Mouse (Mus musculus): Measurements from ENCODE around the gene Gm10318.
A peak's percentile ranks its signal among the peaks of the same experiment; 100 is the strongest.

Gm10318 gene

DNA sequence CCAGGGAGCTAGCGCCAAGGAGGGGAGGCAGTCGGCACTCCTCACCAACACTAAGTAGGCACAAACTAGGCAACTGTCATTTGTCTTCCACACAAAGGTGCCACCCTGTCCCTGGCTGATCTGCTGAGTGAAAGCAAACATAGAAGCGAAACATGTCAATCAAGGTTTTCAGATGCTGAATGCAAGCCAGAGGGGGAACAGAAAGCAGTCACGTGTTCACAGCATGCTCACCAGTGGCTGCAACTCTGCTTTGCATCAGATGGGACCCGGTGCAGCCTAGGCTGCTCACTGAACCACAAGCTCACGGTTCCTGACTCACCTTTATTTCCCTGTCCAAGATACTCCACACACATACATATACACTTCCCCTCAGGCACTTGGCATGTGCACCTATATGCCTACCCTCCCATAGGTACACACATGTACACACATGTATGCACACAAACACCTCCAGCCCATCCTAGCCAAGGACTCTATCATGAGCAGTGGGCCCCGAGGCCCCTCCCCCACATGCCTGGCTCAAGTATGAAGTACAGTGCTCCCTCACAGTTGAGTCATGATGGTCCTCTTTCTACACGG lies 38.4 kb downstream of the Gm10318 start:
- no peak for ATAC-seq (ENCODE audit: low TSS enrichment)

DNA sequence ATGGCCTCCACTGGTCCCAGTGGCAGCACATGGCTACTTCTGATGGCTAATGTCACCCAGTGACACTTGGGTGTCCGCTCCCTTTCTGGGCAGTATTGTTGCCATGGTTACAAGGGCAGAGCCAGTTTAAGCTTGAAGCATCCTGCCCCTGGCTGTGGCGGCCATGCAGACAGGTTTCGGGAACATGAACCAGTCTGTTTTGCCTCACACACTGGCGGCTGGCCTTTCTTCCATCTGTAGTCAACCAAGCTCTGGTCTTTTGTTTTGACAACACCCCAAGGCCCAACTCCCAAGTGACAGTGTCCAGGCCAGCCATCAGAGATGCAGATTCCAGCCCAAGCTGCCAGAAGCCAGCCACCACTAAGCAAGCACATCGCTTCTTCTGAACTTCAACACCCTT lies 42.9 kb downstream of the Gm10318 start:
- no peak for ATAC-seq (ENCODE audit: low TSS enrichment)

DNA sequence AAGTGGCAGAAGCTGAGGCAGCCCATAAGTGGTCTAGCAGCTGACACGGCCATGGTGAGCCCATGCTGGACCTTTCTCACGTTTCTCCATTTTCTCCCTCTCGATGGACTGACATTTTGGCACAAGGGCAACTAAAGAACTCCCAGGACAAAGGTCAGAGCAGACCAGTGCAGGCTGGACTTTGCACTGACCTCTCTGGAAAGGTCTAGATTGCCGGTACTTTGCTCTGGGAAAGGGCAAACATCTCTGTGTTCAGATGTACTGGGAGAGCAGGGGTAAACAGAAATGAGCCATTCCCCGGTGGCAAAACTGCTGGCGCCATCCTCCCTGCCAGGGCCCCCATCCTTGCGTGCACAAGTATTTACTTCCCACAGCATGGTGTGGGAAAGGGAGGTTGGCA lies 47.5 kb downstream of the Gm10318 start:
- no peak for ATAC-seq (ENCODE audit: low TSS enrichment)

DNA sequence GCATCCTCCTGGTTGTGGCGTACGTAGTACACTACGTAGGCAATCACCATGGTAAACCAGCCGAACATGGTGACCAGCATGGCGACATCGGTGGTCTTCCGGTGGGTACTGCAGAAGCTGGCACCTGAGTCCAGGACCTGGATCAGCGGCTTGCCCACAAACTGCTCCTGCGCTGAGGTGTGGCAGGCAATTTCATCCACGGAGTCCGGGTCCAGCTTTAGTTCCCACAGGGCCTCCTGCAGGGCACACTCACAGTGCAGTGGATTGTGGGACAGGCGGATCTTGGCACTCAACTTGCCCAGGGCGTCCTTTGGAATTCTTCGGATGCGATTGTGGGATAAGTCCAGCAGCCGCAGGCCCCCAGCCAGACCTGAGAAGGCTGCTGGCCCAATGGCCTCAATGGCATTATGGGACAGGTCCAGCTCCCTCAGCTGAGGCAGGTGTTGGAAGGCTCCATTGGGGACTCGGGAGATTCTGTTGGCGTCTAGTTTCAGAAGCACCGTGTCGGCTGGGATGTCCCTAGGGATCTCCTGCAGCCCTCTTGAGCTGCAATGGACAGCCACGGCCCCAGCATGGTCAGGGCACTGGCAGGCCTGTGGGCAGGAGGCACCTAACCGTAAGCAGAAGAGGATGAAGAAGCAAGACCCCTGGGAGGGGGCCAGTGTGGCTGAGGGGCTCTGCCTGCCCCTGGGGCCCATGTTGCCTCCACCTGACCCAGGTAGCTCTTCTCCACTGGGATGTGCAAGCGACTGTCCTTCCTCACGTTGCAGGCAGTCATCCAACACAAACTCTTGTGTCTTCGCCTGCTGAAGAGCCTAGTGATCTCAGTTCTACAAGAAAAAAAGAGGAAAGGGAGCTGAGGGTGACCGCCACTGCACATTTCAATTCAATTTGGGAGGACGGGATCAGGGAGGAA lies 48.5 kb downstream of the Gm10318 start:
- ATAC-seq (ENCODE audit: low TSS enrichment), result no peak

DNA sequence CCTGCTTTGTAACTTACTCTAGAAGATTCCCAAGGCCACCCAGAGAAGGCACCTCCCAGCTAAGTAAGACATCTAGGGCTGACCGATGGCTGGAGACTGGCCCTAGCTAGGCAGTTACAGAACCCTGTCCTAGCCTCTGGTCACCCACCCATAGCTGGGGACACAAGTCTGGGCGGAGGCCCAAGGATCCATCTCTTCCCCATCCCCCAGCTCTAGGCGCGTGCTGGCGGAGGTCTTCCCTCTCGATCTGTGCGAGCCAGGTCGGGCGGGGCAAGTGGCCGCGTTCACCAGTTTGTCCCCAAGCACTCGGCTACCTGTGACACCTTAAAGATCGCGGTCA lies 49.2 kb downstream of the Gm10318 start:
- peak; percentile 11 for ATAC-seq (ENCODE audit: low TSS enrichment)

DNA sequence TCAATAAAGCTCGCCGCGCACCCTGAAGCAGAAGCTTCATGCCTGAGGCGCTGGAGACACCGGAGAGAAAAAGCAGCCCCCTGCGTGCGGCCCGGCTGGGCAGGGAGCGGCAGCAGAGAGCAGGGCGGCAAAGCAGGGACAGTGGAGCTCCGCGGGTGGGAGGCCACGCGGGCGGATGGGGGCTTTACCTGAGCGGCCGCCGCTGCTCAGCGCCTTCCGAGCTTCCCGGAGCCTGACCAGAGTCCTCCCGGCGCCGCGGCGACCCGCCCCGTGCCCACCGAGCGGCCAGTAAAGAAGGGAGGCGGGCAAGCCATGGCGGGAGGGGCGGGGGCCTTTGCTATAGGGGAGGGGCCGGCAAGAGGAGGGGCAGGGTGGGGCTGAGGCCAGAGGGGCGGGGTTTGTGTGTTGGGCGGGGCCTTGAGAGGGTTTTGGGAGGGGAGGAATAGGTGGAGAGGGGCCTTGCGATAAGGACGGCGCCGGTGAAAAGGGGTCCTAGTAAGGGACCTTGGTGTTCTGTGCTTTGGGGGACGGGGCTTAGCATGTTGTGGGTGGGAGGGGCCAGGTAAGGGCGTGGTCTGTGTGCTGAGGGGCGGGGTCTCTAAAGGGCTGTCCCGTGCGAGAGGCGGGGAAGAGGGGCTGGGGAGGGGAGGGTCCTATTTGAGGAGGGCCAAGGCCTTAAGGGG lies 49.7 kb downstream of the Gm10318 start, which contains the start of gene Lrrc3:
Gene Lrrc3, minus strand, starts transcription at position 326 of the 683 bp plus-strand sequence.
- peak; percentile 58 for ATAC-seq (ENCODE audit: low TSS enrichment)

DNA sequence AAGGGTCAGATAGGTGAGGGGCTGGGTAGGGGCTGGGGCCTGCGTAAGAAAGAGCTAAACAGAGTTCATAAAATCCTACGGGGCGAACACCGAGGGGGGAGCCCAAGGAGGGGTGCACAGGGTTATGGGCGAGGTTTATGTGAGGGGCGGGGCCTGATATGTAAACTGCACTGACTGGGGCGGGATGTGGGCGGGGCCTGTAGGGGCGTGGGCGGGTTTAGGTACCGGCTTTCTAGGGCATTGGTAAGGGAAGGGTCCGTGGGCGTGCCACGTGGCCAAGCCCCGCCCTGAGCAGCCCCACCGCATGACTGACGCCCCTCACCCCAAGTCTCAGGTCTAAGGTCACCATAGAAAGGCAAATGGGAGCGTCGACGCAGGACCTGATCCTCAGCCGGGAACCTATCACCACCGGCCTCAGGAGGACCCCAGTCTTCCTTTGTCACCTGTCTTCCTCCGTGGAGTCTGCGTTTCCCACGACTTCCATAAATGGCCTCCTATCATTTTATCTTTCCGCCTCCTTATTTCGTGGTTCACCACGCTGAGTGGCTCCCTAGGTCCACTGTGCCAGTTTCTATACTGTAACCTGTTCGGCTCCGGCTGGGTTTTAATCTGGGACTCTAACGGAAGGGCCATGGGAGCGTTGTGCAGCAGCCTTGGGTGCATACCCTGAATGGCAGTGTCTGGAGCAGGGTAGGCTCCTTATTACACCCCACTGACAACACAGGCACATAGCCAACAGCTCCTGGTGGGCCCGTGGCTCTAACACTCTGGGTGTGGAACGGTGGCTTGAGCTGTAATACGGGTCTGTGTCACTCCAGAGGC lies 50.4 kb downstream of the Gm10318 start:
- ATAC-seq (ENCODE audit: low TSS enrichment), result peak; percentile 69
